Mouse (Mus musculus): ENCODE results near the gene Spata16.

Spata16 gene

DNA sequence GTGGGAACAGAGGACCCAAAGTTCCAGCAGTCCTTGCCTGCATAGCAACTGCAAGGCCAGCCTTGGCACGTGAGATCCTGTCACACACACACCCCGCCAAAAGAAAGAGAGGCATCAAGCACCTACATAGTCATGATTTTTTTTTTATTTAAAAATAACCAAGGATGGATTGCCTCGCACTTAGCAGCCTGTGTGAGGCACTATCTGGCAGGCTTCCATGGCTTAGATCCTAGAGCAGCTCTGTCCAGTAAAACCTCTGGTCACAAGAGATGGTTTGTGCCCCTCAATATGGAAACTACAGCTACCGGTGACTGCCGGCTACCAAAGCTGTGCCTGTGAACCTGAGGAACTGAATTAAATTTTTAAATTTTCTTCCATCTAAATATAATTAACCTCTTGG is 195.5 kb downstream of the Spata16 start:
- no peak for DNase-seq (ENCODE audit: low spot score)

DNA sequence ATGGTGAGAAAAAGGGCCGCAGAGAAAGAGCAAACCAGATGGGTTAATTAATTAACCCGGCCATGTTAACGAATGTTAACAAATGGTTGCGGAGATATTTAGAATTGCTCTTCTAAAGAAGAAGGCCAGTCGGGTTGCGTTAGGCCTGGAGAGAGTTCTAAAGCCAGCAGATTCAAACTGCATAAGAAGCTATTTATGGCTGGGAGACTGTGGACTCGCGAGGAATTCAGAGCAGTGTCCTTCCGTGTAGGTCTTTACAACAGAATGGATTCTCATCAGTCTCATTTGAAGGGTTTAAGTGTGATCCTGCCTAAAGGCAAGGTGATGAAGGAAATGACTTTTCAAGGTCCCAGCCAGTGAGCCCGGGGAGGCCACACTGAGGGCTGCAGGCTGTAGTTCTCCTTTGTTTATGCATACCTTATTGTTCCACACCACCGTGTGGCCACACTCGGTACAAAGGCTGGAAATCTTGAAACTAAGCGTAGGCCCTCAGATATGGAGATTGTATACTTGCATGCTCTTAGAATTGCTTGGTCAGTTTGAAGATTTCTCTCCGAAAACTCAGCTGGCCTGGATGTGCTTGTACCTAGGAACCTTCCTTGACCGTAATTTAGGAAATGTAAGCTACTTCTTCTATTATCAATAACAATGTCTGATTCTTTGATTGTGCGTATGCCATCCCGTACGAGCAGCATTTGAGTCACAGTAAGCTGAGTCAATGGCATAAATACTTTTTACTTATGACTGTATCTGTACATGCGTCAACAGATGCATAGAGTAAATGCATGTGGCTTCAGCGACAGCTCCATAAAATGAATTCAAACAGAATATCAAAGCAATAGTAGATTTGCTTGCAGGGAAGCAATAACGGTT is 197.0 kb downstream of the Spata16 start:
- DNase-seq (ENCODE audit: low spot score): no peak

- DNase-seq (ENCODE audit: low spot score): no peak
Measured at GRCm38 (mm10) chr3:26835051-26835755, 197.8 kb downstream of the Spata16 start.

DNA sequence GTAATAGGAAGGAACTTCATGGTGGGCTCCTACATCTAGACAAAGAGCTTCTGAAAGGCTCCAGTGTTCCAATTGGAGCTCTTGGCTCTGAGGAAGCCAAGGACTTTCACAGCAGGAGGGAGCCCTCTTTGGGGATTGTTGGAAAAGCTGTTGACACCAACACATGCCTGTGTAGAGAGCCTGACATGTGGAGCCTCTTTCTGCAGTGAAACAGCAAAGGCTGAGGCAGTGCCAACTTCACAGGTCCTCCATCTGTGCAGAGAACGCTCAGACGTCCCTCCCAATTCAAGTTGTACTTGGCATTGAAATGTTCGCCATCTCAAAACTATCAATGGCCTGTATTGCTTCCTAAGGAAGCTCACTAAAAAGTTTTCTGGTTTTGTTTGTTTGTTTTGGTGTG is 207.6 kb downstream of the Spata16 start:
- no peak for DNase-seq (ENCODE audit: low spot score)

DNA sequence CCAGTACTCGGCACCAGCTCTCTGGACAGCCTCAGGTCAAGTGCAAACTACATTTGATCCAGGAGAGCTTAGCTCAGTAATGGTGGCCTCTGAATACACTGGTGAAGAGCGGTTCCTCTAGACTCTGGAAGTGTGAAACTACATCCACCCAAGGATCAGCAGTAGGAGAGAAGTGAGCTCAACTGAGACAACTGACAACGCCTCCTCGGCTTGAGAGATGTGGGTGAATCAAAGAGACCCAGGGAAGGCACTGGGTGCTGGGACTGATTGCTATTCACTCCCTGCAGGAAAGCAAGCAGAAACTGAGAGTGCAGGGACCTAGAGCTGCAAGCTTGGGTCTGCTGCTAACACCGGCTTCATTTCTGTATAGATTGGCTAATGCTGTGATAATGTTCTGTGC is 210.5 kb downstream of the Spata16 start:
- no peak for DNase-seq (ENCODE audit: low spot score)

GRCm38 (mm10) chr3:26850207-26850606 is 212.8 kb downstream of the Spata16 start:
- no peak for DNase-seq (ENCODE audit: low spot score)

DNA sequence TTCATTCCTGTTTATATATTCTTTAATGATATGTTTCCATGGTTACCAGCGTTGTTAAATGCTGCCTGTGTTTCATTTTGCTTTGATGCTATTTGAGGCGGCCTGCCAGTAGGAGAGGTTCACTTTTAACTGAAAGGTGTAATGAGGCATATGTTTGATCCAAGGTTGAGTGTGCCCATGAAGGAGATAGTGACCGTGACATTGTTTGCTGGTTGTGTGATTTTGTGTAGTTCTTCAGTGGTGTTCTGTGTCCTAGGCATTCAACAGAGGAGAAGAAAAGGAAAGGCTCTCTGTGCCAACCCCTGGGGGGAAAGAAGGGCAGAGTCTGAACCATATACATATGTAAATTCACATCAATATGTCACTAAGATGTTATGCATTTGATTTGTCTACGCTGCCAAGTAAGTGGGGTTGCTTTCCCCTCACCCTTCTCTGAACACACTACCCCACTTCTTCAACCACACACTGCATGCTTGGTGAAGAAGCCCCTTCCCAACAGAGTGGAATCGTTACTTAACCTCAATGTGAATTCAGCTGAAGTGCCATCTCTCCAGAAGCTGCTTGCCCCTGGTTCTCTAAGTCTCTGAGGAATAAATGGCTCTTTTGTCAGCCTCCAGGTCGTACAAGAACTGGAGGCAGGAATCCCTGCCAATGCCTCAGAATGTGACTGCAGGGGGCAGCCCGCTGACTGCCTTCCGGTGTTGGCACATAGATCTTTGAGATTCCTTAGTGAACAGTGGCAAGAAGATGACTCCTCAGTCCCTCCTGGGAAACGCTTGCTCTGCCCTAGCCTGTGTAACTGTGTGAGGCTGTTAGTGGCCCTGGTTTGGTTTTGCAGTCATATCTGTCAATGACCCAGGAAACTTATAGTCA is 213.5 kb downstream of the Spata16 start:
- no peak for DNase-seq (ENCODE audit: low spot score)

GRCm38 (mm10) chr3:26853557-26853956 is 216.1 kb downstream of the Spata16 start:
- DNase-seq (ENCODE audit: low spot score): no peak

DNA sequence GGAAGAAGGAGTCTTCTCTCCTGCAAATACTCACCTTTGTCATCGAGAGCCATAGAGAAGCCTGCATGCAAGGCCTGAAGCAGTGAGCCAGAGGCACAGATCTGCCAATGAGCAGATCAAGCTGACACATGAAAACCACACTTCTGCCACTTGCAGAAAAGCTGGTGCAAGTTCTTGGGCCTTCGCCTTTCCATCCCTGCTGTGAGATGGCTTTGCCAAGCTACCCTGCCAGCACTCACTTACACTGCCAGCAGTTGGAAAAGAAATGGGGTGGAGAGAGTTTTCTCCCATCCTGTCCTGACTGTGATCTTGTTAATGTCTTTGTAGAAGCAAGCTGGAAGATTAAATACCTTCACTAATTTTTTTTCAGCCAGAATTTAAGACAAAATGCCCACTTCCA is 237.3 kb downstream of the Spata16 start:
- no peak for DNase-seq (ENCODE audit: low spot score)

DNA sequence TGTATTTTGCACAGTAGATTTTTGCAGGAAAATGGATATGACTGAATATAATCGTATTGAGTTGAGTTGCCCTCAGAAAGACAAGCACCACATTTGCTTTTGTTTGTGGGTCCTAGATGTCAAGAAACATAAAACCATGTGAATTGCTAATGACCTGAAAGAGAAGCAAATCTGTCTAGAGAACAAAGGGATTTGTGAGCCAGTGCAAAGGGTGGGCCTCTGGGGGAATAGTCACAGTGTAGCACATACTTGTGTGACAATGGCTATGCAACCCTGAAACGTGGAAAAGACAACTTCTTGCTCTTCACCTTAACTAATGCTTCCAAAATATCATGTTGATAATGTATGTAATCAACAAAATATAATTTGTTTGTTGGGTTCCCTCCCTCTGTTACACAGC is 239.9 kb downstream of the Spata16 start:
- no peak for DNase-seq (ENCODE audit: low spot score)

- no peak for DNase-seq (ENCODE audit: low spot score)
Measured at GRCm38 (mm10) chr3:26916607-26917006, 279.2 kb downstream of the Spata16 start.

DNA sequence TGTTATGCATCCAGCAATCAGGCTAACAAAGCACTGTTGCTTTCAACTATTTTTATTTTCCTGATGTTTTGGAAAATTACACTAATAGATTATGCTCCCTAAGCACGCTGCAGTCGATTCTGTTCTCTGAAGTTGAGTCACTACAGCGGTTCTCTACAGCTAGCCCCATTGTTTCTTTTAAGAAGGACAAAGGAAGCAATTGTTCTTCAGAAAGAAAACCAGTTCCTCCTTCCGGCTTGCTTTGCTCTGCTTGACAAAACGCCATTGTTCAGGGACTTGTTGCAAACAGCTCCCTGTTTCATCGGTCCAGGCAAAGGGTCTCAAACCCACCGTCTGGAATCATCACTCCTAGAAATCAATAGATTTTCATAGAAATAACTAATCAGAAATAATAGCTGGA is 283.6 kb downstream of the Spata16 start:
- DNase-seq (ENCODE audit: low spot score): no peak

- DNase-seq (ENCODE audit: low spot score): no peak
Measured at GRCm38 (mm10) chr3:26921576-26921975, 284.2 kb downstream of the Spata16 start.

GRCm38 (mm10) chr3:26923391-26923790 is 286.0 kb downstream of the Spata16 start:
- DNase-seq (ENCODE audit: low spot score): no peak

- DNase-seq (ENCODE audit: low spot score): no peak
Measured at GRCm38 (mm10) chr3:26924212-26924611, 286.8 kb downstream of the Spata16 start.

DNA sequence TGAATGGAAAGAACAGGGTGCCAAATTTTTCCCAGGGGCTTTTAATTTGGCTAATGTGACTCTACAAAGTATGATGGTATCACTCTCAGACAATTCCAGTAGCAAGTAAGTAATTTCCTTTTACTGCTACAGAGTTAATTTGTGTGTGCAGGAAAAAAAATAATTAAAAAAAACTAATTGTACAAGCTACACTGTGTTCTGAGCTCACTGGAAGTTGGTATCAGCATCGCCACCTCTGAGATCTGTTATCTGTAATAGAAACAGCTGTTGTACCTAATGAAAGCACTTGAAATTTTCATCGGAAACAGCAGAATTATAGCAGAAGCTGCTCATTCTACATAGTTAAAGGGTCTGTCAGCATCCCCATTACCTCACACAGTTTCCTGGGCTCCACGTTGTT is 295.7 kb downstream of the Spata16 start:
- no peak for DNase-seq (ENCODE audit: low spot score)

GRCm38 (mm10) chr3:26936897-26937590 is 299.6 kb downstream of the Spata16 start:
- no peak for DNase-seq (ENCODE audit: low spot score)

GRCm38 (mm10) chr3:26966776-26967175 is 329.4 kb downstream of the Spata16 start:
- DNase-seq (ENCODE audit: low spot score): no peak

- DNase-seq (ENCODE audit: low spot score): no peak
Measured at GRCm38 (mm10) chr3:26968852-26969513, 331.6 kb downstream of the Spata16 start.

GRCm38 (mm10) chr3:26970529-26970928 is 333.1 kb downstream of the Spata16 start:
- no peak for DNase-seq (ENCODE audit: low spot score)

- no peak for DNase-seq (ENCODE audit: low spot score)
Measured at GRCm38 (mm10) chr3:26971276-26971675, 333.9 kb downstream of the Spata16 start.

Measured in urinary bladder, postnatal 10 days (tissue).